Mouse (Mus musculus): ENCODE measurements at regions not wholly inside any gene's neighbourhood (a gene's known extent, or its start where the extent isn't known, plus 50 kb on each side); places are given as distances from the start of the nearest gene placed in this dataset.

- Histone ChIP-seq H3K4me2 (ENCODE audit: insufficient read depth, low read depth, poor library complexity, severe bottlenecking) (no peak overlapping the region), H3K4me1 (ENCODE audit: control insufficient read depth in 1 of 2, insufficient read depth in 2 of 2) (peaks cover 21 to 78% of the 10 kb centered on the region in 2 experiments), H3K27me3 (replicated peaks) (no peaks in the 10 kb centered on the region), H3K27ac (ENCODE audit: insufficient read depth, low read depth) (no peak overlapping the region), H3K9ac (ENCODE audit: insufficient read depth, low read depth) (no peak overlapping the region), H3K79me2 (replicated peaks; ENCODE audit: control insufficient read depth, extremely low read depth, insufficient read depth, poor library complexity, severe bottlenecking) (no peaks in the 10 kb centered on the region), H3K9me3 (replicated peaks; ENCODE audit: low read length) (no peaks in the 10 kb centered on the region), H3K36me3 (replicated peaks in 1 of 2; ENCODE audit: control insufficient read depth in 1 of 2, insufficient read depth in 1 of 2, low read length in 1 of 2) (no peaks in the 10 kb centered on the region), H3K4me3 (replicated peaks in 1 of 3; ENCODE audit: low read depth in 2 of 3, low read length in 2 of 3, poor library complexity in 1 of 3) (no peak overlapping the region)
- DNase-seq (ENCODE audit: extremely low read depth): peak; percentile 15
- dilution Hi-C loops (cut with MboI; ENCODE audit: extremely low pct_ligation_motif_present, extremely low pct_unique_long_range_greater_than_20kb, low sequenced_read_pairs) (no loop called here), in situ Hi-C loops (cut with MboI; ENCODE audit: low pct_ligation_motif_present, low pct_unique_long_range_greater_than_20kb, low sequenced_read_pairs) (no loop called here)
- TF ChIP-seq USF1 (IDR thresholded peaks at IDR 0.05; ENCODE audit: low read depth, low read length) (no peak), KAT2A (IDR thresholded peaks at IDR 0.05; ENCODE audit: insufficient replicate concordance, low read length) (no peak), TCF12 (IDR thresholded peaks at IDR 0.05; ENCODE audit: low read depth, low read length) (0 out of 2 replicates have a peak, but pooled peaks have one; percentile 8), ZKSCAN1 (IDR thresholded peaks at IDR 0.05; ENCODE audit: borderline replicate concordance, low read depth, low read length) (no peak), SMC3 (IDR thresholded peaks at IDR 0.05; ENCODE audit: low read depth, low read length) (no peak), SIN3A (IDR thresholded peaks at IDR 0.05; ENCODE audit: low read length) (no peak), CTCF (conservative IDR thresholded peaks at IDR 0.05 in 1 of 2, IDR thresholded peaks at IDR 0.05 in 1 of 2; ENCODE audit: low read depth in 2 of 2, low read length in 2 of 2) (no peak), NRF1 (IDR thresholded peaks at IDR 0.05; ENCODE audit: low read depth, low read length) (no peak), MAFK (IDR thresholded peaks at IDR 0.05; ENCODE audit: insufficient replicate concordance, low read length) (no peak), POLR2A (IDR thresholded peaks at IDR 0.05; ENCODE audit: low read depth, low read length) (no peak), MAZ (IDR thresholded peaks at IDR 0.05; ENCODE audit: low read depth, low read length) (no peak), ZMIZ1 (IDR thresholded peaks at IDR 0.05; ENCODE audit: low read depth, low read length) (no peak), MYC (IDR thresholded peaks at IDR 0.05; ENCODE audit: low read depth, low read length) (no peak), MAX (IDR thresholded peaks at IDR 0.05; ENCODE audit: low read length) (peak; percentile 40; the same call in 1 of the 2 replicates), UBTF (IDR thresholded peaks at IDR 0.05; ENCODE audit: low read depth, low read length) (no peak)
These were observed 104.1 kb upstream of the Vps8 start for GRCm38 (mm10) chr16:21318640-21319365.

GRCm38 (mm10) chr16:21320284-21320683, 102.6 kb upstream of the Vps8 start:
- H3K27me3 ChIP-seq (replicated peaks): no peaks in the 10 kb centered on the region
- no peak overlapping the region for H3K9ac ChIP-seq (ENCODE audit: insufficient read depth, low read depth)
- no peaks in the 10 kb centered on the region for H3K36me3 ChIP-seq (replicated peaks in 1 of 2; ENCODE audit: control insufficient read depth in 1 of 2, insufficient read depth in 1 of 2, low read length in 1 of 2)
- H3K9me3 ChIP-seq (replicated peaks; ENCODE audit: low read length): no peaks in the 10 kb centered on the region
- no peak overlapping the region for H3K4me3 ChIP-seq (replicated peaks in 1 of 3; ENCODE audit: low read depth in 2 of 3, low read length in 2 of 3, poor library complexity in 1 of 3)
- no peaks in the 10 kb centered on the region for H3K79me2 ChIP-seq (replicated peaks; ENCODE audit: control insufficient read depth, extremely low read depth, insufficient read depth, poor library complexity, severe bottlenecking)
- no peak for TF ChIP-seq TCF12 (IDR thresholded peaks at IDR 0.05; ENCODE audit: low read depth, low read length)
- no peak for TF ChIP-seq EP300 (IDR thresholded peaks at IDR 0.05; ENCODE audit: low read length)
- H3K27ac ChIP-seq (ENCODE audit: insufficient read depth, low read depth): no peak overlapping the region
- dilution Hi-C loops (cut with MboI; ENCODE audit: extremely low pct_ligation_motif_present, extremely low pct_unique_long_range_greater_than_20kb, low sequenced_read_pairs): no loop called here
- no peak overlapping the region for H3K4me2 ChIP-seq (ENCODE audit: insufficient read depth, low read depth, poor library complexity, severe bottlenecking)
- in situ Hi-C loops (cut with MboI; ENCODE audit: low pct_ligation_motif_present, low pct_unique_long_range_greater_than_20kb, low sequenced_read_pairs): no loop called here
- peaks cover 21 to 80% of the 10 kb centered on the region in 2 experiments for H3K4me1 ChIP-seq (ENCODE audit: control insufficient read depth in 1 of 2, insufficient read depth in 2 of 2)
- DNase-seq (ENCODE audit: extremely low read depth): no peak

Data from CH12.LX (cell line).